Comparison of ENCODE assay signal across 19 mouse cellular contexts in genomic region chr10:17569577-17570113, GRCm38 (mm10).
DNase-seq lines count a peak whose midpoint lies in the region; ATAC-seq and TF ChIP-seq lines count a peak whose summit lies in the region.
"Had no signal": no experiment of that assay in that cellular context is flagged by ENCODE, and none has a peak within 500 bp of the region (broad histone marks: within the 10 kb centered on the region; RNA-seq: fewer than 3 reads in every experiment).

No protein-coding gene starts in this region.

- peak; percentile 87 for DNase-seq in liver, adult 2 months (ENCODE audit: extremely low read depth, low read depth, low spot score)
- no peak for DNase-seq in liver
- no peak for DNase-seq in retina, postnatal 1 day
- no peak for DNase-seq in thymus, adult 18-20 months
- no peak for DNase-seq in thymus, postnatal 25 days
- DNase-seq: adrenal gland, postnatal 36 days; cerebellum, postnatal 10 days; gastrocnemius, adult 2 months; lung, postnatal 14 days; right cerebral cortex, adult 18-20 months; thymus, adult 2 months had no signal

- no peaks in the 10 kb centered on the region for H3K36me3 ChIP-seq in liver, adult 2 months (ENCODE audit: control insufficient read depth, insufficient read depth, low read length)
- no peaks in the 10 kb centered on the region for H3K36me3 ChIP-seq in intestine, embryonic 16.5 days (ENCODE audit: control insufficient read depth, insufficient read depth, low read length)
- H3K36me3 ChIP-seq in kidney, embryonic 16.5 days (ENCODE audit: insufficient read depth, low read length) = no peaks in the 10 kb centered on the region
- H3K36me3 ChIP-seq in stomach, embryonic 14.5 days (ENCODE audit: control insufficient read depth, insufficient read depth, low read length) = no peaks in the 10 kb centered on the region
- H3K36me3 ChIP-seq: forebrain, embryonic 15.5 days; hindbrain, embryonic 12.5 days; limb, embryonic 12.5 days; midbrain, embryonic 13.5 days had no signal

- WGBS in liver, adult 2 months = 28% methylated on average over 6 of the region's 6 CpGs
- WGBS in intestine, embryonic 16.5 days = 51% methylated on average over 6 of the region's 6 CpGs
- 64% methylated on average over 6 of the region's 6 CpGs for WGBS in kidney, embryonic 16.5 days
- WGBS in stomach, embryonic 14.5 days = 60% methylated on average over 6 of the region's 6 CpGs

- no peak for TF ChIP-seq CTCF in liver, adult 2 months (IDR thresholded peaks at IDR 0.05; ENCODE audit: low read depth, low read length)

- peak overlapping the region; percentile 48 for H3K27ac ChIP-seq in liver, adult 2 months (replicated peaks; ENCODE audit: insufficient read depth, low read depth, low read length)
- H3K27ac ChIP-seq in intestine, embryonic 16.5 days (ENCODE audit: low read length) = peak overlapping the region; percentile 80
- H3K27ac ChIP-seq in kidney, embryonic 16.5 days (ENCODE audit: low read length) = peak overlapping the region; percentile 90
- H3K27ac ChIP-seq in stomach, embryonic 14.5 days (ENCODE audit: low read length) = peak overlapping the region; percentile 21; the same call in 1 of the 2 replicates
- H3K27ac ChIP-seq: forebrain, embryonic 15.5 days; gastrocnemius, adult 2 months; hindbrain, embryonic 12.5 days; limb, embryonic 12.5 days; midbrain, embryonic 13.5 days had no signal

- H3K27me3 ChIP-seq in liver, adult 2 months (ENCODE audit: control insufficient read depth, insufficient read depth, low read length) = no peaks in the 10 kb centered on the region
- H3K27me3 ChIP-seq in intestine, embryonic 16.5 days (replicated peaks; ENCODE audit: control insufficient read depth, insufficient read depth, low read length) = no peaks in the 10 kb centered on the region
- no peaks in the 10 kb centered on the region for H3K27me3 ChIP-seq in kidney, embryonic 16.5 days (ENCODE audit: insufficient read depth, low read length)
- H3K27me3 ChIP-seq in stomach, embryonic 14.5 days (ENCODE audit: control insufficient read depth, insufficient read depth, low read length) = no peaks in the 10 kb centered on the region
- H3K27me3 ChIP-seq: forebrain, embryonic 15.5 days; hindbrain, embryonic 12.5 days; limb, embryonic 12.5 days; midbrain, embryonic 13.5 days had no signal

- H3K79me2 ChIP-seq in liver, adult 2 months (ENCODE audit: control insufficient read depth, insufficient read depth, low read length) = no peaks in the 10 kb centered on the region

- H3K4me1 ChIP-seq in liver, adult 2 months (ENCODE audit: control insufficient read depth, insufficient read depth, low read length) = peaks cover 6% of the 10 kb centered on the region
- peaks cover 5% of the 10 kb centered on the region for H3K4me1 ChIP-seq in intestine, embryonic 16.5 days (ENCODE audit: control insufficient read depth, insufficient read depth, low read length)
- 0 out of 2 replicates have a peak, but pooled peaks cover 5% of the 10 kb centered on the region for H3K4me1 ChIP-seq in kidney, embryonic 16.5 days (ENCODE audit: insufficient read depth, low read length)
- H3K4me1 ChIP-seq in stomach, embryonic 14.5 days (ENCODE audit: control insufficient read depth, insufficient read depth, low read length) = no peaks in the 10 kb centered on the region
- H3K4me1 ChIP-seq: forebrain, embryonic 15.5 days; hindbrain, embryonic 12.5 days; limb, embryonic 12.5 days; midbrain, embryonic 13.5 days had no signal

- no peak overlapping the region for H3K4me3 ChIP-seq in liver, adult 2 months (ENCODE audit: insufficient read depth, low read depth, low read length)
- H3K4me3 ChIP-seq in intestine, embryonic 16.5 days (ENCODE audit: low read length) = no peak overlapping the region
- H3K4me3 ChIP-seq in kidney, embryonic 16.5 days (ENCODE audit: low read length) = no peak overlapping the region
- no peak overlapping the region for H3K4me3 ChIP-seq in stomach, embryonic 14.5 days (ENCODE audit: low read depth, low read length)
- H3K4me3 ChIP-seq: forebrain, embryonic 15.5 days; gastrocnemius, adult 2 months; hindbrain, embryonic 12.5 days; limb, embryonic 12.5 days; midbrain, embryonic 13.5 days; myocyte had no signal

- H3K9me3 ChIP-seq in intestine, embryonic 16.5 days (ENCODE audit: control insufficient read depth, low read length) = no peaks in the 10 kb centered on the region
- 0 out of 2 replicates have a peak, but pooled peaks cover 6% of the 10 kb centered on the region for H3K9me3 ChIP-seq in kidney, embryonic 16.5 days (ENCODE audit: low read length)
- no peaks in the 10 kb centered on the region for H3K9me3 ChIP-seq in stomach, embryonic 14.5 days (ENCODE audit: control insufficient read depth, low read depth, low read length)
- H3K9me3 ChIP-seq: forebrain, embryonic 15.5 days; hindbrain, embryonic 12.5 days; limb, embryonic 12.5 days; midbrain, embryonic 13.5 days had no signal

- no peak for TF ChIP-seq POLR2A in liver, adult 2 months (IDR thresholded peaks at IDR 0.05; ENCODE audit: extremely low read depth, insufficient read depth, low read length)

- H3K4me2 ChIP-seq in intestine, embryonic 16.5 days (ENCODE audit: low read depth, low read length) = peak overlapping the region; percentile 22; the same call in 1 of the 2 replicates
- no peak overlapping the region for H3K4me2 ChIP-seq in kidney, embryonic 16.5 days (replicated peaks; ENCODE audit: low read depth, low read length)
- H3K4me2 ChIP-seq in stomach, embryonic 14.5 days (replicated peaks; ENCODE audit: low read depth, low read length) = no peak overlapping the region
- H3K4me2 ChIP-seq: forebrain, embryonic 15.5 days; hindbrain, embryonic 12.5 days; limb, embryonic 12.5 days; midbrain, embryonic 13.5 days had no signal

- 0 out of 2 replicates have a peak overlapping the region, but pooled peaks have one; percentile 26 for H3K9ac ChIP-seq in liver, adult 2 months (ENCODE audit: low read depth, low read length)
- H3K9ac ChIP-seq in intestine, embryonic 16.5 days (ENCODE audit: low read depth, low read length) = no peak overlapping the region
- H3K9ac ChIP-seq in kidney, embryonic 16.5 days (replicated peaks; ENCODE audit: low read length) = no peak overlapping the region
- H3K9ac ChIP-seq in stomach, embryonic 14.5 days (replicated peaks; ENCODE audit: low read depth, low read length) = no peak overlapping the region
- H3K9ac ChIP-seq: forebrain, embryonic 15.5 days; hindbrain, embryonic 12.5 days; limb, embryonic 12.5 days; midbrain, embryonic 13.5 days had no signal

- ATAC-seq in intestine, embryonic 16.5 days = peak; percentile 94
- peak; percentile 94 for ATAC-seq in kidney, embryonic 16.5 days (ENCODE audit: low FRiP score, low TSS enrichment)
- peak; percentile 87 for ATAC-seq in stomach, embryonic 14.5 days (ENCODE audit: insufficient number of reproducible peaks, insufficient read depth, low FRiP score, low read depth)
- ATAC-seq: forebrain, embryonic 15.5 days; midbrain, embryonic 13.5 days had no signal

Comparison
In these comparisons a context has a peak if more than half of its experiments do, and no peak if none do; other contexts are left out.
1. H3K27ac ChIP-seq: peak in every context shown above with its lines; median percentile 90 in kidney, embryonic 16.5 days; 80 in intestine, embryonic 16.5 days; 48 in liver, adult 2 months; 21 in stomach, embryonic 14.5 days.